Mouse (Mus musculus) G1E (cell line): ENCODE measurements at regions not wholly inside any gene's neighbourhood (a gene's known extent, or its start where the extent isn't known, plus 50 kb on each side); places are given as distances from the start of the nearest gene placed in this dataset.

Experiments used
- CTCF ChIP-seq: IDR thresholded peaks from 2 replicates; pipeline ENCODE4 v1.5.1; 2012; ENCODE audit warnings: low read depth, low read length, inconsistent platforms, mixed read lengths
- GATA1 ChIP-seq: IDR thresholded peaks from 2 replicates; pipeline ENCODE4 v1.6.1; 2012; ENCODE audit warnings: borderline replicate concordance, low read length, inconsistent platforms, mixed read lengths

DNA sequence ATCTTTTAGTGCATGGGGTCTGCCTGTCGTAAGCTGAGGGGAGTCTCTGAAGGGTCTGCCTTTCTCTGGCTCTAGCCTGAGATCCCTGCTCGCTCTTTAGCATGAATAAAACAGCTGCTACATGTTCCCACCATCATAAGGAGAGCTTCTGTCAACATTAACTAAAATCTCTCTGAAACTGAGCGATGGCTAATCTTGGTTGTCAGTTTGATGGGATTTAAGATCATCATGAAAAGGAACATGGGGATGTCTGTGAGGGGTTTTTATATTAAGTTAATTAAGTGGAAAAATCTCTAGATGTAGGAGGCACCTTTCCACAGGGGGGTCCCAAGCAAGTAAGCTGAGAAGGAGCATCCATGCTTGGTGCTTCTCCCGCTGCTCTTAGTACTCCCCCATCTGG, 110.5 kb downstream of the Ehf start:
- TF ChIP-seq CTCF, result no peak
- TF ChIP-seq GATA1, result no peak
